Mouse (Mus musculus): ENCODE results near the gene Lysmd1. TPM values are rescaled to one million over a fixed set of nuclear protein-coding genes. Genes with fewer than 3 reads are reported as not detected.
A peak's percentile ranks its signal among the peaks of the same experiment; 100 is the strongest.
"Not testable (repeated sequence)": the region's sequence is repeated elsewhere in the genome, so short reads cannot be mapped to it uniquely, and the experiment has no call there.

Lysmd1 gene
- 1 to 10 TPM; 6.0 to 6.7 TPM for total RNA-seq (2021)
- long read RNA-seq, experiment 1, transcript Lysmd1-201 (3 exons, 2,394 nt), result major isoform, 7 of 9 reads
- long read RNA-seq, experiment 1, partial matches to known transcripts, result 1 of 9 reads
- long read RNA-seq, experiment 1, other reads (novel, unspliced or antisense), result 1 of 9 reads
- long read RNA-seq, experiment 2, transcript Lysmd1-201 (3 exons, 2,394 nt), result major isoform, 17 of 19 reads
- long read RNA-seq, experiment 2, partial matches to known transcripts, result 0 of 19 reads
- long read RNA-seq, experiment 2, other reads (novel, unspliced or antisense), result 2 of 19 reads

GRCm38 (mm10) chr3:95133680-95134101 is at the start of gene Lysmd1, which contains the start of gene Scnm1:
Gene Lysmd1 (plus strand): TSS chr3:95134088.
Gene Scnm1 (minus strand): TSS chr3:95134011.
- peak; percentile 79 for DNase-seq

- no peak for DNase-seq
These were observed 45.8 kb upstream of the Lysmd1 start for GRCm38 (mm10) chr3:95088071-95088470.

GRCm38 (mm10) chr3:95100854-95101253 is 33.0 kb upstream of the Lysmd1 start:
- no peak for DNase-seq

DNA sequence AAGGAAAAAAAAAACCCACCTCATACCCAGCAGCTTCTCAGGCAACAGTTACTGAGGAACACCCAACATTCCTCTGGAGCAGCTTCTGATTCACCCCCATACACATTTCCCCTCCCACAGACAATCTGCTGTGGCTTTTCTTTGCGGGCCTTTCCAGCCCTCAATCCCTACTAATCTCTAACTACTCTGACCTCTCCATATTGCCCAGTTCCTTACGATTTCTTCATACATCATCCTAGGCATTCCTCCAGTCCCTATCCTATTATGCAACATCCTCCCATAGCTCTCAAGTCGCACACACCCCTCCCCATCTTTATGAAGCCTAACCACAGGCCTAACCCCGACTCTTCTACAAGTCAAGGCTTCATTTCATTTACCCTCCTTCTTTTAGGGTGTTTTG is 28.8 kb upstream of the Lysmd1 start:
- no peak for DNase-seq

DNA sequence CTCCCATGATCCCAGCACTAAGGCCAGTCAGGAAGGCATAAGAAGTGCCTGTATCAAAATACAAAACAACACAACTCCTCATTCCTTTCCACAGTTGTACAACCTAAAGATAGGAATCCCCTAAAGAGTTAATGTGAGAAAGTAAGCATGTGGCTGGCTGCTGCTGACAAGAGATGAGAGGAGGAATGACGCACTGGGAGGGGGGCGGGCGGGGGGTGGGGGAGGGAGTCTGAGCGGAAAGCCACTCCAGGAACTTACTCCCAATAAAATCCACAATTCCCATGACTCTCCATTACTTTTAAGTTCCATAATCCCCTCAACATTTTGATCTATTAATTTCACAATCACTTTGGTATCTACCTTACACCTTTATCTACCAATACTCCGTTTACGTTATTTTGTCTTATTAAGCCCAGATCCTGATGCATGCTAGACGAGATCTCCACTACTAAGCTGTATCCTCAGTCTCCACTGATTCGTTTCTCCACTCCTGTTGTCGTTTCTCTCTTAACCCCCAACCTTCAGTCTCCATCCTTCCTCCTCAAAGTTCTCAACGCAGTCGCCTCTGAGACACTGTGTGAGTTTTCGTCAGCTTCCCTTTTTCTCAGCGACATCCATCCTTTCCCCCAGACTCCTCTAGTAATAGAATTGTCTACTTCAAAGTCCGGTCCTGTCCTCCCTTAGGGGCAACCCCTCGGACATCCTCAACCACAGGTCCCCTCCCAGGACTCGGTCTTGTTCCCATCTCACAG is 28.1 kb upstream of the Lysmd1 start:
- DNase-seq, result no peak

DNA sequence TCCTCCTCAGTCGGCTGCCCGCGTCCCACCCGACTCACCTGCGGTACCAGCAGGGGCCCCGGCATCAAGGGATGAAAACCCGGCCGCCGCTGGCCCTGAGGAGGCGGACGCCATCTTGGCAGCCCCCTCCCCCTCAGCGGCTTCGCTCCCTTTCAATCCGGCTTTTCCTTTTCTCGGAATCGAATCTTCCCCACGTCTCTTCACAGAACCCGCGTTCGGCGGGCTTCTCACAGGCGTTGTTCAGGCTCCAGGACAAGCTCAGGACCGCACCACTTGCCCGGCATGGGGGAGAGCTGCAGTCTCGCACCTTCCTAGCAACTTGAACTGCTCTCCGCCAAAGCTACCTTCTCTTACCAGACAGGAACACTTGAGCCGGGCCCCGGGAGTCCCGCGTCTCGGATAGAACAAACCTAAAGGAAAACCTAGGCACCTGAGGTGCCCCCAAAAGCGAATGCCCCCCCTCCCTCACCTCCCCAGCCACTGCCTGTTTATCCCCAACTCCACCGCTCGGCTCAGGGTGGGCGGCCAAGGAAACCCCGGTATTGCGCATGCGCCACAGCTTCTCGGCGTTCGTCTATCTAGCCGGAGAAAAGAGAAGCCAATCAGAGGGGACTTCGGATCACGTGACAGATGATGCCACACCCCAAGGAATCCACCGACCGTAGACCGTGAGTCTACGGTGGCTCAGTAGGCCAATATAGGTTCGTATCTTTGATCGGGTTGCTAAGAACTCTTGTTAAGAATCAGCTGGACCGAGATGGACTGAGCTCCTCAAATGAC is 27.4 kb upstream of the Lysmd1 start, which contains the start of gene Pip5k1a:
Gene Pip5k1a (minus strand): TSS at position 593 of the 780 bp plus-strand sequence.
- DNase-seq, result peak; percentile 97

GRCm38 (mm10) chr3:95107308-95107707 is 26.6 kb upstream of the Lysmd1 start:
- not testable (repeated sequence) for DNase-seq

DNA sequence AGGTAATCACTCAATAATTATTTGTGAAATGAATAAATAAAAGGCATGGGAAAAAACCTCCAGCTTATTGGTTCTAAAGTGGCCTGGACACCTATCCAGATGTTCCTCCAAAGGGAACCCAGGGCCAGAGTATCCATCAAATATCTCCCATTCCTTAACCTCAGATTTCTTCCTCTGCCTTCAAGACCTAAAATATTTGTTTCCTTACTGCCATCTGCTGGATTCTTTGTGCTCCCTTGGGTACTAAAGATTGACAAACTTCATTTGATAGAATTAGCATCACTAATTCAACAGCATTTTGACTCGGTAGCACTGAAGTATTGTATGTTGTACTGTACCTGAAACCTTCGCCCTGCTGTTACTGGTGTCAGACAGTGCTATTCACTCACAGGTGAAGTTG is 26.0 kb upstream of the Lysmd1 start:
- no peak for DNase-seq

- DNase-seq, result peak; percentile 83
These were observed 22.8 kb upstream of the Lysmd1 start, which contains the start of gene Vps72 for GRCm38 (mm10) chr3:95110911-95111726. Gene Vps72 (plus strand): TSS chr3:95111022.

DNA sequence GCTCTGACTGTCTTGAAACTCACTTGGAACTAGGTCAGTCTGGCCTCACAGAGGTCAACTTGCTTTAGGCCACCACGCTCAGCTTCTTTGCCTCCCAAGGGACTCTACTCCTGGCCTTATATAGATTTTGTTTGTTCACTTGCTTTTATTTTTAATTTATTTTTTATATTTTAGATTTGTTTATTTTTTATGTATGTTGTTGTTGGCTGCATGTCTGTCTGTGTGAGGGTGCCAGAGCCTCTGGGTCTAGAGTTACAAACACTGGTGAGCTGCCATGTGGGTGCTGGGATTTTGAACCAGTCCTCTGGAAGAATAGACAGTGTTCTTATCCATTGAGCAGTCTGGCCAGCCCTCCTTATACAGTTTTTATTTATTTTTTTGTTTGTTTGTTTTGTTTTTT is 21.1 kb upstream of the Lysmd1 start:
- DNase-seq, result no peak

DNA sequence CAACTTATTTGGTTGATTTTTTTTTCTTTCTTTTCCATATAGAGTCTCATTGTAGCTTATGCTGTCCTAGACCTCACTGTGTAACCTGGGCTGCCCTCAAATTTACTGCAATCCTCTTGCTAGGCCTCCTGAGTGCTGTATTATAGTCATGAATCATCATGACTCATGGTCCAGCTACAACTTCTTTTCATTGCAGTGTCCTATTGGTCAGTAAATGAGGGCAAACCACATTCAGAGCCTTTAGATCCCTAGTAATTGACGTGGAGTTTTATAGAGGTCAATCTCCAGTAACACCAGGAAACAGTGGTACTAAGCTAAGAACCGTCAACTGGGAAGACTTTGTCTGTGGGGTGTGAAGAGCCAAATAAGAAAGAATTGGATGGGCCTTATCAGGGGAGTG is 16.1 kb upstream of the Lysmd1 start:
- no peak for DNase-seq

- DNase-seq, result no peak
These were observed 12.3 kb upstream of the Lysmd1 start for GRCm38 (mm10) chr3:95121580-95121979.

DNA sequence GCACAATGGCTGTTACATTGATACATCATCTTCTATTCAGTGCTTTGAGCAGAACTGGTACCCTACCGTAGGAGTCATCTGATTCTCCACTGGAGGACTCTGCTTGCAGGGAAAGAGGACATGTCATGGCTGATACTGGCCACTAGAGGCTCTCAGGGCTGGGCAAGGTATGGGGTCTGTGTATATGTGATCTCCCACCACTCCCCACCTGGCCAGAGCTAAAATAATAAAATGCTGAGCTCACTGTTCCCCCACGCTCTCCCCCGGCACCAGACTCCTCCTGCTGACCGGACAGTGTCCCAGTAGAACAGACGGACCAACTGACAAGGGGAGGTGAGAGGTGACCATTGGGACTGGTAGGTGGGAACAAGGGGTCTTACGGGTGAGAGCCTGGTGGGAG is 9.6 kb upstream of the Lysmd1 start, which contains the start of gene Tmod4:
Gene Tmod4 (plus strand): TSS at position 231 of the 400 bp plus-strand sequence.
- peak; percentile 28 for DNase-seq

GRCm38 (mm10) chr3:95124972-95125371 is 8.9 kb upstream of the Lysmd1 start:
- peak; percentile 83 for DNase-seq

GRCm38 (mm10) chr3:95129226-95129651 is 4.6 kb upstream of the Lysmd1 start:
- DNase-seq, result peak; percentile 44

- no peak for DNase-seq
These were observed 3.8 kb upstream of the Lysmd1 start for GRCm38 (mm10) chr3:95130081-95130480.

- DNase-seq, result not testable (repeated sequence)
These were observed 1.5 kb upstream of the Lysmd1 start for GRCm38 (mm10) chr3:95132389-95132788.

DNA sequence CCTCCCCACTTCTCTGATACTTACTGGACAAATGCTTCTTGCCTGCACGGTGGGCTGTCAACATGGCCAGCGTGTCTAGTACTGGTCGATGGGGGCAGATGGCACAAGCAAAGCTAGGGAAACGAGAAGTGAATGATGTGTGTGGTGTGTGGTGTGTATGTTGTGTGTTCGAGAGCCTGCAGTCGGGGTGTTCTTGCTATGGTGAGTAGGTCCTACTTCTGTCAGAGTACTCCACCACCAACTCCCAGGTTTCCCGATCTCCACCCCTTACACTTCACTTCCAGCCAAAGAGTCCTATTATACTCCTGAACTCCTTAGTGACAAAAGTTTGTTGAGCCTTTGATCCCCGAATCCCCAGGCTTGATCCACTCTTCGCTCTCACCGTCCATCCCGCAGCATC is 712 bp upstream of the Lysmd1 start:
- no peak for DNase-seq

GRCm38 (mm10) chr3:95134133-95134532 is 245 bp downstream of the Lysmd1 start:
- DNase-seq, result not testable (repeated sequence)

DNA sequence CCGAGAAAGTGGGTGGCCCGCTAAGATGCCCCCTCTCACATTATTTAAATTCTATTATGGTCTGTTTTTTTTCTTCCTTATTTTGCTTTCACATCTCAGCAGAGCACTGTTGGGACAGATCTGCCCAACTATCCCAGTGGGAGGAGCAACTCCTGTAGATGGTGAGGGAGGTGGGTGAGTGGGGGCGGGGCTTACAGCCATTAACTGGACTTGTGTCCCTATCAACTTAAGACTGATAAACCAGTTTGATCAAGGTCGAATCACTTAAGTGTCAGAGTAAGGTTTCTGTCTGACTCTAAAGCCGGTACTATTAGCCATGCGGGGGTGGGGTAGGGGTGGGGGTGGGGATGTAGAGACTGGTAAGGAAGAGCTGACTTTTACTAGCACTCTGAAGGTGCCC is 1.1 kb downstream of the Lysmd1 start:
- DNase-seq, result peak; percentile 50

- no peak for DNase-seq
These were observed 1.7 kb downstream of the Lysmd1 start for GRCm38 (mm10) chr3:95135433-95136052.

Data from gastrocnemius, postnatal 10 days (tissue).